Mouse (Mus musculus): ENCODE measurements around the gene Chchd6.

DNA sequence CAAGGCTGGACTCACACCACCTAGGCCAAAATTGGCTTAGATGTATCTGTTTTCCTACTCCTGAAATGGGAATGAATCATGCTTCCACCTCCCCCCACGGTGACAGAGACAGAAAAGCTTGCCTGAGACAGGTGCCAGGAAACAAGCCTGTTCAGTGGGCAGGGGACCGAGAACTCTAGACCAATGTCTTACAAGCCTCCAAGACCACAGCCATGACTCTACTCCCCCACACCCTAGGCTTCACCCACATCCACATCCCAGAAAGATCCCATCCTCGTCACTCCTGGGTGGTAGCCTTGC, 250.0 kb downstream of the Chchd6 start:
- no peak for TF ChIP-seq GATA1 (IDR thresholded peaks at IDR 0.05; ENCODE audit: borderline replicate concordance, low read length)
- TF ChIP-seq FLI1 (IDR thresholded peaks at IDR 0.05; ENCODE audit: low read length): no peak

Data from megakaryocyte, embryonic 14.5 days (primary cell).